ENCODE assay signal across 9 mouse cellular contexts in the genomic region with DNA sequence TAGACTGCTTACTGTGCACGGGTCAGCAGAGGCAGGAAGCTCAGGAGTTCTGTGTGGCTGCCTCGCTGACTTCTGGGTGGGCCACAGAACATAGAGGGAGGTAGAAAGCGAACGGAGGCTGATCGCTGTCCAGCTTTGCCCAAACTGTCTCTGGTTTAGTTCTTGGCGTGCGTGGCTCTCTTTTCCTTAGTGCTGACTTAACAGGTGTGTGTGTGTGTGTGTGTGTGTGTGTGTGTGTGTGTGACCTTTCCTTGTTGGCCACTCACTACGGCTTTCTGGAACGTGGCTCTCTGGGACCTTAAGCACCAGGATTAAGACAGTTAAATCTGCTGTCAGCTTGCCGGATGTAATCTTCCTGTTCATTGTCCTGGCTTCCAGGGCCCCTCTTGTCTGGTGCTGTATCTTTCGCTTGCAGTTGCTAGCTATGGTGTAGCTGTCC. TPM values are rescaled to one million over a fixed set of nuclear protein-coding genes. Genes with fewer than 3 reads are reported as not detected.
DNase-seq lines count a peak whose midpoint lies in the region; ATAC-seq lines count a peak whose summit lies in the region.
"Had no signal": no experiment of that assay in that cellular context is flagged by ENCODE, and none has a peak within 500 bp of the region (broad histone marks: within the 10 kb centered on the region; RNA-seq: fewer than 3 reads in every experiment).

No protein-coding gene starts in this region.

- DNase-seq in layer of hippocampus, postnatal 36 days: no peak
- DNase-seq in gastrocnemius, postnatal 14 days: no peak

- H3K9ac ChIP-seq in neural tube, embryonic 13.5 days: no peak overlapping the region
- H3K9ac ChIP-seq in neural tube, embryonic 15.5 days (replicated peaks): no peak overlapping the region
- no peak overlapping the region for H3K9ac ChIP-seq in hindbrain, embryonic 15.5 days
- H3K9ac ChIP-seq in lung, embryonic 15.5 days: no peak overlapping the region
- H3K9ac ChIP-seq in stomach, embryonic 16.5 days (ENCODE audit: low read length): 0 out of 2 replicates have a peak overlapping the region, but pooled peaks have one; percentile 14

- no peaks in the 10 kb centered on the region for H3K9me3 ChIP-seq in neural tube, embryonic 13.5 days
- no peaks in the 10 kb centered on the region for H3K9me3 ChIP-seq in neural tube, embryonic 15.5 days (replicated peaks)
- no peaks in the 10 kb centered on the region for H3K9me3 ChIP-seq in hindbrain, embryonic 15.5 days
- no peaks in the 10 kb centered on the region for H3K9me3 ChIP-seq in lung, embryonic 15.5 days
- no peaks in the 10 kb centered on the region for H3K9me3 ChIP-seq in stomach, embryonic 16.5 days (replicated peaks; ENCODE audit: control insufficient read depth, low read length)
- H3K9me3 ChIP-seq: megakaryocyte, embryonic 14.5 days had no signal

- peak overlapping the region; percentile 14; the same call in 1 of the 2 replicates for H3K4me2 ChIP-seq in neural tube, embryonic 13.5 days
- H3K4me2 ChIP-seq in neural tube, embryonic 15.5 days: no peak overlapping the region
- peak overlapping the region; percentile 10; the same call in 1 of the 2 replicates for H3K4me2 ChIP-seq in hindbrain, embryonic 15.5 days
- H3K4me2 ChIP-seq in lung, embryonic 15.5 days: peak overlapping the region; percentile 25
- H3K4me2 ChIP-seq in stomach, embryonic 16.5 days (ENCODE audit: low read depth, low read length): no peak overlapping the region; the same call in 1 of the 2 replicates

- no peak overlapping the region for H3K4me3 ChIP-seq in neural tube, embryonic 13.5 days
- no peak overlapping the region for H3K4me3 ChIP-seq in neural tube, embryonic 15.5 days (replicated peaks)
- H3K4me3 ChIP-seq in hindbrain, embryonic 15.5 days: no peak overlapping the region
- H3K4me3 ChIP-seq in lung, embryonic 15.5 days: 0 out of 2 replicates have a peak overlapping the region, but pooled peaks have one; percentile 5
- H3K4me3 ChIP-seq in stomach, embryonic 16.5 days (replicated peaks; ENCODE audit: low read length): no peak overlapping the region
- H3K4me3 ChIP-seq: megakaryocyte, embryonic 14.5 days had no signal

- no peaks in the 10 kb centered on the region for H3K36me3 ChIP-seq in neural tube, embryonic 13.5 days
- no peaks in the 10 kb centered on the region for H3K36me3 ChIP-seq in neural tube, embryonic 15.5 days
- H3K36me3 ChIP-seq in hindbrain, embryonic 15.5 days: no peaks in the 10 kb centered on the region
- no peaks in the 10 kb centered on the region for H3K36me3 ChIP-seq in lung, embryonic 15.5 days
- no peaks in the 10 kb centered on the region for H3K36me3 ChIP-seq in stomach, embryonic 16.5 days (ENCODE audit: control insufficient read depth, insufficient read depth, low read length)

- intact Hi-C loops in gastrocnemius, postnatal 14 days (cut with DNase I; ENCODE audit: low total_unique reads): no loop called here

- peaks cover 40% of the 10 kb centered on the region for H3K4me1 ChIP-seq in neural tube, embryonic 13.5 days (replicated peaks)
- H3K4me1 ChIP-seq in neural tube, embryonic 15.5 days: peaks cover 13% of the 10 kb centered on the region
- H3K4me1 ChIP-seq in hindbrain, embryonic 15.5 days (replicated peaks): peaks cover 23% of the 10 kb centered on the region; the same call in 1 of the 2 replicates
- H3K4me1 ChIP-seq in lung, embryonic 15.5 days: peaks cover 32% of the 10 kb centered on the region
- peaks cover 20% of the 10 kb centered on the region for H3K4me1 ChIP-seq in stomach, embryonic 16.5 days (ENCODE audit: control insufficient read depth, insufficient read depth, low read length)

- ATAC-seq in neural tube, embryonic 13.5 days (ENCODE audit: low read depth): no peak
- ATAC-seq in neural tube, embryonic 15.5 days (ENCODE audit: low FRiP score): no peak
- no peak for ATAC-seq in hindbrain, embryonic 15.5 days (ENCODE audit: low FRiP score, low read depth)
- ATAC-seq in lung, embryonic 15.5 days (ENCODE audit: borderline replicate concordance, extremely low read depth, low FRiP score, low TSS enrichment): peak; percentile 52; the same call in 1 of the 2 replicates
- ATAC-seq in stomach, embryonic 16.5 days (ENCODE audit: insufficient read depth, low FRiP score): no peak
- ATAC-seq in erythroblast, adult 5-6 weeks (replicated peaks; ENCODE audit: low FRiP score, poor library complexity, severe bottlenecking): no peak

- no peaks in the 10 kb centered on the region for H3K27me3 ChIP-seq in neural tube, embryonic 13.5 days
- no peaks in the 10 kb centered on the region for H3K27me3 ChIP-seq in neural tube, embryonic 15.5 days (replicated peaks)
- H3K27me3 ChIP-seq in hindbrain, embryonic 15.5 days: no peaks in the 10 kb centered on the region
- no peaks in the 10 kb centered on the region for H3K27me3 ChIP-seq in lung, embryonic 15.5 days
- H3K27me3 ChIP-seq in stomach, embryonic 16.5 days (ENCODE audit: control insufficient read depth, insufficient read depth, low read length): no peaks in the 10 kb centered on the region

- no peak overlapping the region for H3K27ac ChIP-seq in neural tube, embryonic 13.5 days (replicated peaks)
- H3K27ac ChIP-seq in neural tube, embryonic 15.5 days (replicated peaks): no peak overlapping the region
- H3K27ac ChIP-seq in hindbrain, embryonic 15.5 days (replicated peaks): no peak overlapping the region
- H3K27ac ChIP-seq in lung, embryonic 15.5 days: peak overlapping the region; percentile 60
- no peak overlapping the region; the same call in 1 of the 2 replicates for H3K27ac ChIP-seq in stomach, embryonic 16.5 days (ENCODE audit: low read length)

- WGBS in neural tube, embryonic 13.5 days: 61% methylated on average over 11 of the region's 11 CpGs
- WGBS in neural tube, embryonic 15.5 days: 60% methylated on average over 11 of the region's 11 CpGs
- 67% methylated on average over 11 of the region's 11 CpGs for WGBS in hindbrain, embryonic 15.5 days
- 17% methylated on average over 11 of the region's 11 CpGs for WGBS in lung, embryonic 15.5 days
- 20% methylated on average over 11 of the region's 11 CpGs for WGBS in stomach, embryonic 16.5 days

RNA-seq across cellular contexts. Expression of a gene that starts 18.6 kb away (rescaled TPM):
- polyA plus RNA-seq in neural tube, embryonic 13.5 days (2015; fragmentation: Nextera tagmentation; extraction: Ambion mirVana): 48.5 and 53.5 TPM in 2 replicates
- polyA plus RNA-seq in neural tube, embryonic 15.5 days (2015; fragmentation: Nextera tagmentation; extraction: Ambion mirVana): 38.7 and 42.0 TPM in 2 replicates
- 46.2 and 55.0 TPM in 2 replicates for polyA plus RNA-seq in hindbrain, embryonic 15.5 days (2015; fragmentation: Nextera tagmentation; extraction: Ambion mirVana)
- polyA plus RNA-seq in lung, embryonic 15.5 days (2015; fragmentation: Nextera tagmentation; extraction: Ambion mirVana): 60.6 and 67.2 TPM in 2 replicates
- 37.1 and 42.1 TPM in 2 replicates for polyA plus RNA-seq in stomach, embryonic 16.5 days (2015; fragmentation: Nextera tagmentation; extraction: Ambion mirVana)
- 10.8 and 11.1 TPM in 2 replicates for total RNA-seq in erythroblast, adult 5-6 weeks (2015; ENCODE audit: low replicate concordance)
- 6.8 and 8.5 TPM in 2 replicates for total RNA-seq in erythroblast, adult 5-6 weeks (2017; ENCODE audit: low replicate concordance)
- total RNA-seq in layer of hippocampus, postnatal 36 days (2021): 10 to 100 TPM; 21.0 to 25.0 TPM
- 10 to 100 TPM; 18.3 to 20.9 TPM for total RNA-seq in gastrocnemius, postnatal 14 days (2021)

Comparison
In these comparisons a context has a peak if more than half of its experiments do, and no peak if none do; other contexts are left out.
1. H3K4me2 ChIP-seq: peak in neural tube, embryonic 13.5 days (single experiment), hindbrain, embryonic 15.5 days (single experiment) and lung, embryonic 15.5 days (single experiment); none in neural tube, embryonic 15.5 days (single experiment) and stomach, embryonic 16.5 days (single experiment).